Mouse (Mus musculus) testis, adult 2 months (tissue): Measurements from ENCODE around the gene Acod1.

Source experiments
- CTCF ChIP-seq: fragments of 200-500 bp; IDR thresholded peaks from 2 replicates; pipeline ENCODE4 v1.5.1; 2012; ENCODE audit warnings: low read depth, mild to moderate bottlenecking, inconsistent platforms, low read length, moderate library complexity; ENCODE audit not compliant: control insufficient read depth, insufficient read depth, insufficient replicate concordance
- POLR2A ChIP-seq: fragments of 200-500 bp; IDR thresholded peaks from 2 replicates; pipeline ENCODE4 v1.6.1; 2012; ENCODE audit warnings: low read depth, mild to moderate bottlenecking, inconsistent platforms, low read length, moderate library complexity; ENCODE audit not compliant: control insufficient read depth

GRCm38 (mm10) chr14:103102246-103102645 lies 55.5 kb downstream of the Acod1 start:
- no peak for TF ChIP-seq POLR2A
- TF ChIP-seq CTCF: no peak
